Mouse (Mus musculus): ENCODE results near the gene Wdr77.

- TF ChIP-seq CTCF (IDR thresholded peaks at IDR 0.05; ENCODE audit: extremely low read depth, insufficient read depth, insufficient read length, insufficient replicate concordance) (no peak), POLR2A (IDR thresholded peaks at IDR 0.05; ENCODE audit: low read depth, low read length) (no peak)
Measured at GRCm38 (mm10) chr3:105936111-105936510, 23.1 kb upstream of the Wdr77 start.

Measured in spleen, adult 2 months (tissue).